Mouse (Mus musculus) hindbrain, postnatal 0 days (tissue): ENCODE data around the gene Gnat1. TPM values are rescaled to one million over a fixed set of nuclear protein-coding genes. Genes with fewer than 3 reads are reported as not detected.

Experiments
- ATAC-seq: fragments of 200-750 bp; cut with Nextera tagmentation; 2 replicates; pipeline ENCODE4 v1.8.0; 2017; ENCODE audit warnings: mild to moderate bottlenecking, moderate TSS enrichment, moderate library complexity
- DNase-seq: peaks from one replicate; pipeline ENCODE4 v3.0.0-alpha.2; 2015; ENCODE audit warnings: low spot score
- H3K27ac ChIP-seq: fragments of 300-500 bp; sonication (generic); 2 replicates; pipeline ENCODE4 v1.5.1; 2014; ENCODE audit warnings: mild to moderate bottlenecking
- H3K27me3 ChIP-seq: fragments of 300-500 bp; sonication (generic); 2 replicates; pipeline ENCODE4 v1.6.1; 2014; ENCODE audit warnings: low read length, mixed read lengths; ENCODE audit not compliant: insufficient read depth
- H3K36me3 ChIP-seq: fragments of 300-500 bp; sonication (generic); 2 replicates; pipeline ENCODE4 v1.6.1; 2014; ENCODE audit warnings: low read length, mixed read lengths; ENCODE audit not compliant: insufficient read depth
- H3K4me1 ChIP-seq: fragments of 300-500 bp; sonication (generic); 2 replicates; pipeline ENCODE4 v1.6.1; 2014; ENCODE audit warnings: antibody characterized with exemption, low read length, mixed read lengths; ENCODE audit not compliant: insufficient read depth
- H3K4me2 ChIP-seq: fragments of 300-500 bp; sonication (generic); 2 replicates; pipeline ENCODE4 v1.6.1; 2014; ENCODE audit warnings: low read depth, mild to moderate bottlenecking, low read length, moderate library complexity, mixed read lengths
- H3K4me3 ChIP-seq: fragments of 300-500 bp; sonication (generic); 2 replicates; pipeline ENCODE4 v1.5.1; 2014; ENCODE audit warnings: low read length
- H3K9ac ChIP-seq: fragments of 300-500 bp; sonication (generic); replicated peaks from 2 replicates; pipeline ENCODE4 v1.6.1; 2014; ENCODE audit warnings: mild to moderate bottlenecking, low read length, moderate library complexity, mixed read lengths
- H3K9me3 ChIP-seq: fragments of 300-500 bp; sonication (generic); 2 replicates; pipeline ENCODE4 v1.6.1; 2016; ENCODE audit warnings: low read length, mixed read lengths
- CTCF ChIP-seq: IDR thresholded peaks from 2 replicates; pipeline ENCODE4 v1.5.1; 2016; ENCODE audit warnings: antibody characterized with exemption, control low read depth, low read depth
- WGBS: fragments of 180-500 bp; shearing (Covaris S2); extraction: QIAGEN DNeasy Blood & Tissue Kit; methylation state at CpG from one replicate; pipeline ENCODE4 v1.1.7; 2014; 5-methylcytosine and 5-hydroxymethylcytosine counted together
- polyA plus RNA-seq: library from polyadenylated mRNA; unstranded; fragments of >200 nt; fragmentation: Nextera tagmentation; extraction: Ambion mirVana; gene quantifications from 2 replicates; pipeline ENCODE4 v1.2.1, GENCODE M21; 2015
- total RNA-seq: library from RNA; depleted of rRNA; stranded (reverse); fragments of >200 nt; gene quantifications from 2 replicates; pipeline ENCODE4 v1.2.3, GENCODE M21; 2014

The Gnat1 gene
- total and polyA plus RNA-seq, 2 experiments from 2014 or later, result 0.52 to 2.7 TPM

DNA sequence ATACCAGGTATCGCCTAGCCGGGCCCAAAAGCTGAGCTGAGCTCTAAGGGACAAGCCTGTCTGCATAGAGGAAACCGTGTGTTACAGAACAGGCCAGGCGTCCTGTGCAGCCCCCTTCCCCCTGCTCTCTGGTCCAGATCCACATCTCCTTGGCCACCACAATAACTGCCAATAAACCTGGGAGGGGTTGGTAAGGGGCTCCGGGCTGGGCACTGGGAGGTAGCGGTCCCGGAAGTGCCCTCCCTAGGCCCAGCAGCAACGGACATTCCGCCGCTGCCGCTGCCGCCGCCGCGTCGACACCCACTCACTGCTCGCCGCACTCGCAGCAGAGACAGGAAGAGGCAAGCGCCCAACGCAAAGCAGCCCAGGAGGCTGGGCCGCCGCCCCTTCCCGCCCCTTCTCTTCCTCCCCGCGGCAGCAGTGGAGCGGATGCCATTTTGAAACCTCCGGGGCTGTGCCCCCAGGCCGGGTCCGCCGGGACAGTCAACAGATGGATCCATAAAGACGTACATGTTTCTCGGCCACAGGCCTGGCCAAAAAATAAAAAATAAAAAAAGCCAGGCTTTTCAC, 46.3 kb downstream of the Gnat1 start:
- peak; percentile 9; the same call in 1 of the 2 replicates for ATAC-seq
- Histone ChIP-seq H3K9me3 (no peaks in the 10 kb centered on the region), H3K36me3 (no peaks in the 10 kb centered on the region)

GRCm38 (mm10) chr9:107632478-107632877, 47.0 kb downstream of the Gnat1 start:
- H3K4me2 ChIP-seq, result peak overlapping the region; percentile 96
- peak overlapping the region; percentile 93 for H3K27ac ChIP-seq
- peak overlapping the region; percentile 89 for H3K9ac ChIP-seq
- peak overlapping the region; percentile 81 for H3K4me3 ChIP-seq
- ATAC-seq (no peak), DNase-seq (peak; percentile 75)
- H3K9me3 ChIP-seq, result no peaks in the 10 kb centered on the region
- H3K36me3 ChIP-seq, result no peaks in the 10 kb centered on the region
- TF ChIP-seq CTCF, result no peak
- WGBS, result 10% methylated on average over 6 of the region's 6 CpGs
- H3K27me3 ChIP-seq, result no peaks in the 10 kb centered on the region
- H3K4me1 ChIP-seq, result peaks cover 58% of the 10 kb centered on the region

More for the DNA sequence above, 46.3 kb downstream of the Gnat1 start:
- peak; percentile 77 for DNase-seq
- Histone ChIP-seq H3K4me2 (peak overlapping the region; percentile 96), H3K27ac (peak overlapping the region; percentile 93), H3K4me1 (peaks cover 52% of the 10 kb centered on the region), H3K4me3 (peak overlapping the region; percentile 81), H3K9ac (peak overlapping the region; percentile 89), H3K27me3 (no peaks in the 10 kb centered on the region)
- TF ChIP-seq CTCF, result no peak
- WGBS, result 2% methylated on average over 33 of the region's 33 CpGs

DNA sequence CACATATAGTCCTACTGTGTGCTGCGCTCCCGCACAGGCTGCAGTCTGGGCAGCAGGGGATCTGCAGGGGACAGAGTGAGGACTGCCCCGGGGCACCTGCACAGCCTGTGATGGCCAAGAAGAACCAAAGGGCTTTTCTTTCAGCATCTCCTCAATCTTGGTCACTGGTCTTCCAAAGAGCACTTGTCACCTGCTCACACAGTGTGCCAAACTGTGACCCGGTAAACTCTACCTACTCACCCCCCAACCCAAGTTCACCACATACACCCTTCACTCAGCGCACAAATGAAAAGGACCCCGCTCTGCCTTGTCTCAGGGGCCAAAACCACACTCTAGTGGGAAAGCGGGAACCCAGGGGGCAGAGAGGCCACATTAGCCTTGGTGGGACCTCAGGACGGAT, 47.7 kb downstream of the Gnat1 start:
- ATAC-seq (no peak), DNase-seq (no peak)
- H3K4me1 ChIP-seq, result peaks cover 58% of the 10 kb centered on the region
- H3K9me3 ChIP-seq, result no peaks in the 10 kb centered on the region
- no peaks in the 10 kb centered on the region for H3K36me3 ChIP-seq
- no peaks in the 10 kb centered on the region for H3K27me3 ChIP-seq
- H3K4me2 ChIP-seq, result peak overlapping the region; percentile 96
- no peak for TF ChIP-seq CTCF
- WGBS, result 51% methylated on average over 8 of the region's 8 CpGs
- H3K4me3 ChIP-seq, result no peak overlapping the region
- H3K9ac ChIP-seq, result no peak overlapping the region
- peak overlapping the region; percentile 93 for H3K27ac ChIP-seq

DNA sequence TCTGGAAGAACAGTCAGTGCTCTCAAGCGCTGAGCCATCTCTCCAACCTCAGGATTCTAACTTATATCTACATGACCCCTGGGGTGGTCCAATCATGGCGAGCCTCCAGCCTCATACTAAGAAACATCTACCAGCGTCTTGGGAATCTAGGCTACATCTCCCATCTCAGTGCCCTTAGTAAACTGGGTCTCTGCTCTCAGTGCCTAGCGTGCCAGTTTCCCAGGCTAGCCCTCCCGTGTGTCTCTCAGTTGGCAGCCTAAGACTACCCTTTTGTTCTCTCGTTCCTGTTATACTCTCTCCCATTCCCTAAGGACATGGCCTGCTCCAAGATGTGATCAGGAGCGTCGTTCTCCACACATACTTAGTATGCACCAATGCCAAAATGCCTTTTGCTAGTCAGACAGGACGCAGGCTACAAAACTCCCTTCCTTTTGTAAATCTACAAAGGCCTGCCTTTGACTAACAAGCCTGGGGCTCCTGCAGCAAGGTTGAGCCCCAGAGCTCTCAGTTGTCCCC, 48.1 kb downstream of the Gnat1 start:
- ATAC-seq (no peak), DNase-seq (no peak)
- Histone ChIP-seq H3K9ac (0 out of 2 replicates have a peak overlapping the region, but pooled peaks have one; percentile 28), H3K9me3 (no peaks in the 10 kb centered on the region), H3K4me2 (peak overlapping the region; percentile 96), H3K4me1 (peaks cover 61% of the 10 kb centered on the region), H3K27me3 (no peaks in the 10 kb centered on the region), H3K27ac (peak overlapping the region; percentile 93), H3K4me3 (no peak overlapping the region), H3K36me3 (no peaks in the 10 kb centered on the region)
- WGBS, result 22% methylated on average over 9 of the region's 9 CpGs
- TF ChIP-seq CTCF, result no peak

DNA sequence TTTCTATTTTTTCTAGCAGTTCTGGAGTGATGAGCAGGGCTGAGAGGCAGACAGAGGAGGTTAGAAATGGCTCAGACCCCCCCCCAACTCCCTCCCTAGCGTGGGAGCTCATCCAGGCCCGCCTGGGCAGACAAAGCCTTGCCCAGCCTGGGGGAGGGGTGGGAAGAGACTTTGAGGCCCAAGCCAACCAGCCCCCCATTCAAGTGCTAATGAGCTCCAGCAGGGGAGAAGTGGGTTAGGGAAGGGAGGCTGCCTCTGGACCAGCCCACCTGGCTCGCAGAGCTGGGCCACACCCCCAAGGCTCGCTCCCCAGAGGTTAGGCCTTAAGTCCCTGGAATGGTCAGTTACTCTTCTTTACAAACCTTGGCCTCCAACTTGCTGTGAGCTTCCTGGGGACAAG, 48.9 kb downstream of the Gnat1 start:
- 5% methylated on average over 4 of the region's 4 CpGs for WGBS

GRCm38 (mm10) chr9:107629901-107630425, 49.5 kb downstream of the Gnat1 start:
- DNase-seq (peak; percentile 69), ATAC-seq (peak; percentile 46; the same call in 1 of the 2 replicates)
- no peaks in the 10 kb centered on the region for H3K9me3 ChIP-seq
- H3K36me3 ChIP-seq, result no peaks in the 10 kb centered on the region
- peak overlapping the region; percentile 28; the same call in 1 of the 2 replicates for H3K9ac ChIP-seq
- H3K27ac ChIP-seq, result peak overlapping the region; percentile 93
- peak overlapping the region; percentile 39 for H3K4me2 ChIP-seq
- H3K4me3 ChIP-seq, result no peak overlapping the region
- TF ChIP-seq CTCF, result no peak
- no peaks in the 10 kb centered on the region for H3K27me3 ChIP-seq
- WGBS, result 9% methylated on average over 14 of the region's 14 CpGs
- H3K4me1 ChIP-seq, result peaks cover 65% of the 10 kb centered on the region

More for the DNA sequence above, 48.9 kb downstream of the Gnat1 start:
- Histone ChIP-seq H3K4me2 (peak overlapping the region; percentile 39; the same call in 1 of the 2 replicates), H3K4me3 (no peak overlapping the region), H3K9me3 (no peaks in the 10 kb centered on the region), H3K9ac (peak overlapping the region; percentile 28; the same call in 1 of the 2 replicates), H3K4me1 (peaks cover 65% of the 10 kb centered on the region), H3K27me3 (no peaks in the 10 kb centered on the region), H3K36me3 (no peaks in the 10 kb centered on the region), H3K27ac (peak overlapping the region; percentile 93)
- TF ChIP-seq CTCF, result no peak
- peak; percentile 50; the same call in 1 of the 2 replicates for ATAC-seq
- peak; percentile 85 for DNase-seq

GRCm38 (mm10) chr9:107629411-107629730, 50.1 kb downstream of the Gnat1 start:
- Histone ChIP-seq H3K4me3 (no peak overlapping the region), H3K4me1 (peaks cover 63% of the 10 kb centered on the region), H3K27ac (peak overlapping the region; percentile 93), H3K9ac (peak overlapping the region; percentile 9; the same call in 1 of the 2 replicates), H3K9me3 (no peaks in the 10 kb centered on the region), H3K4me2 (peak overlapping the region; percentile 39), H3K27me3 (no peaks in the 10 kb centered on the region), H3K36me3 (no peaks in the 10 kb centered on the region)
- 20% methylated on average over 4 of the region's 4 CpGs for WGBS
- no peak for TF ChIP-seq CTCF
- DNase-seq (no peak), ATAC-seq (no peak)
